Mouse (Mus musculus) urinary bladder, postnatal 36 days (tissue): ENCODE data around the gene Smyd3.

Experiments
- DNase-seq, 2 experiments: peaks; one replicate each; pipeline ENCODE4 v3.0.0; 2022; ENCODE audit warnings: low spot score in 2 of 2, mixed read lengths in 1 of 2

Gene Smyd3

DNA sequence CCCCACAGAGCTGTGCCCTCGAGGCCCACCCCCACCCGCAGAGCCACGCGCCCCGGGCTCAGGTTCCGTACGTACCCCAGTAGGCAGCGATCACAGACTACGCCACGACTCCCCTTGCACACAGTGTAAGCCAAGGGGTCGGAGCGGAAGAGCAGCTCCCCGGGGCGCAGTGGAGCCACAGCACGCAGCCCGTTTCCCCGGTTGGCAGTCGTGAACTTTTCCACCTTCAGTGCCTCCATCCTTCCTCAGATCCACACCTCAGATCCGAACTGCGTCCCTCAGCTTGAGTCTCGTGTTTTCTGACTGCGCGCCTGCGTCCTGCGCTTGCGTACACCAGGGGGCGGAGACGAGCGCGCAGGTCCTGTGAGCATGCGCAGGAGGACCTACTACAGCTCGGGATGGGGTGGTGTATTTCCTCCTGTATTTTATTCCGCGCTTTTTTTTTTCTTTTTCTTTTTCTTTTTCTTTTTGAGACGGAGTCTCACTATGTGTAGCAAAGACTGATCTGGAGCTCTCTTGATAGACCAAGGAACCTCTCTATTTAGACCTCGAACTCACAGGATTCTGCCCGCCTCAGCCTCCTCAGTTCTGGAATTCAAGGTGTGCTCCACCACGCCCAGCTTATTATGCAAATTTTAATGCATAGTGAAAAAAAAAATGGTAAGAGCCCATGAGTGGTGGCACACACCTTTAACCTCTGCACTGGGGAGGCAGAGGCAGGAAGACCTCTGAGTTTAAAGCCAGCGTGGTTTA, at the start of gene Smyd3:
Gene Smyd3 (minus strand): TSS at position 329 of the 753 bp plus-strand sequence.
- peak; percentile 69 to 83 for DNase-seq

- DNase-seq: no peak
Observed at GRCm38 (mm10) chr1:179567558-179567957, 49.7 kb upstream of the Smyd3 start.

GRCm38 (mm10) chr1:179563926-179564325, 46.1 kb upstream of the Smyd3 start:
- DNase-seq: no peak

DNA sequence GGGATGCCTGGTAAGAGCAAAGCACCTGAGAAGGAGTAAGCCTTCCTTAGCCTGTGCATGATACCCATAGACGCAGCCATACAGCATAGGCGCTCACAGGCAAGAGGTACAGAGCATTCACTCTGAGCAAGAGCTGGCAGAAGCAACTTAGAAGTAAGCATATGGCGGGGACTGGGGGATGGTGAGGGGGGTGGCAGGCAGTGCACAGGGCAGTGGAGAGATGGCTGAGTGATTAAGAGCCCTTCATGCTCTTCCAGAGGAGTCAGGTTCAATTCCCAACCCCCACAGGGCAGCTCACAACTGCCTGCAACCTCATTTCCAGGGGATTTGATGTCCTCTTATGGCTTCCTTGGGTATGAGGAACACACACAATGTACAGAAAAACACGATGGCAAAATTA, 45.4 kb upstream of the Smyd3 start:
- no peak for DNase-seq

- no peak for DNase-seq
Observed at GRCm38 (mm10) chr1:179560845-179561430, 43.1 kb upstream of the Smyd3 start.

DNA sequence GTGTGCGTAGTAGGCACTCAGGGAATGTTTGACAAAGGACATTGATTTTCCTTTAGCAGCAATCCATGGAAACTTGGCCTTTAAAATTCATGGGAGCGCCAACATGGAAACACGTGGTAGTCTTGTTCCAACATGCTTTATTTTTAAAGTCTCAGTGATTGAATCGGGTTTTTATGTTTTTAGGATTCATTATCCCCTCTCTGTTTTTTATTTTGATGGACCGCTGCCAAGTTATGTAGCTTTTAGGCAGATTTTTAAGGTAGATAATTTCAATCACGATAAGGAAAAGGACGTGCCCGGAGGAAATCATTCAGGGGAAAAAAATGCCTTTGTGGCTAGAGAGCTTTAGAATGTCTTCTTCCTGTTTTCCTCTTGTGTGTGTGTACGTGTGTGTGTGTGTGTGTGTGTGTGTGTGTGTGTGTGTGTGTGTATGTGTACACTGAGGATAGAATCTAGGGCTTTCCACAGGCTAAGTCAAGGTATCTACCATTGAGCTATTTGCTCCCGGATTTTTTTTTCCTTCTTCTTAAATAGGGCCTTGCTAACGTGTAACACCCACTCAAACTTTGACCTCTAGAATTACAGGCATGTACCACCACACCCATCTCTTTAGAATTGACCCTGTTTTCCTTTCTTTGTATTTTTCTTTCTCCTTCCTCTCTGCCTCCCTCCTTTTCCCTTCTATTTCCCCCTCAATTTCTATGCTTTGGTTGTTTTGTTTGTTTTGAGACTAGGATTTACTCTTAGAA, 41.8 kb upstream of the Smyd3 start:
- no peak for DNase-seq

- no peak for DNase-seq
Observed at GRCm38 (mm10) chr1:179556921-179557320, 39.1 kb upstream of the Smyd3 start.

DNA sequence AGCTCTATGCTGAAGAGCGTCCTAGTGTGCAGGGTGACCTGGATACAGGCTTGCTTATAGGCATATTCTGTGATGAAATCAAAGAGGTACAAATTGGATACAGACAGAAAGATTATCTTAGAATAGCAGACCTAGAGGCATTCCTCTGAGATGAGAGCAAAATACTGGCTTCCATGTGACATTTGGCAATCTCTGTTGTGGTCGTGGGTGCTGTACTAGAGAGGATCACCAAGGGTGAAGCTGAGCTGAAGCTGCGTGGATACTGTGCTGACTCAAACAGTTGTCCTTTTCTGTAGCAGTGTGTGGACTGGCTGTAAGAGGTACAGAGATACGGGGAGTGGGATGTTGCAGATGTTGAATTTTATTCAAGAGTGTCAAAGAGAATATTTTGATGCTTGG, 36.1 kb upstream of the Smyd3 start:
- DNase-seq: no peak

GRCm38 (mm10) chr1:179553197-179553948, 35.5 kb upstream of the Smyd3 start:
- DNase-seq: no peak

- no peak for DNase-seq
Observed at GRCm38 (mm10) chr1:179552751-179553150, 34.9 kb upstream of the Smyd3 start.

DNA sequence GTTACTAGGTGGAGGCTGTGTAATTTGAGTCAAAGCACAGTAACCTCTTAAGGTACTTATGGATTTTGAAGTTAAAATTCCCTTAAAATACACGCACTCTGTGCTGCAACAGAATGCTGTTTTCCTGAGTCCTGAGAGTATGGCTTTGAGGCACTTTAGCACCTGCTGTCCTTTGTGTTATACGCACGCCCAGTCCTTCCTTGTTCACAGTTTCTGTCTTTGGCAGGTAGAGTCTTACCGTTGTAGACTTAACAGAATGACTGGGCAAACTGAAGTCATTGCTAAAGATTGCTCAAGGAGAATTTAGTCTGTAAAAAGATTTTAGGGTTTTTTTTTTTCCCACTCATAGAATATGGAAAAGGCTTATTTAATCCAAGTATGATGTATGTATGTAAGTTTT, 34.1 kb upstream of the Smyd3 start:
- no peak for DNase-seq

DNA sequence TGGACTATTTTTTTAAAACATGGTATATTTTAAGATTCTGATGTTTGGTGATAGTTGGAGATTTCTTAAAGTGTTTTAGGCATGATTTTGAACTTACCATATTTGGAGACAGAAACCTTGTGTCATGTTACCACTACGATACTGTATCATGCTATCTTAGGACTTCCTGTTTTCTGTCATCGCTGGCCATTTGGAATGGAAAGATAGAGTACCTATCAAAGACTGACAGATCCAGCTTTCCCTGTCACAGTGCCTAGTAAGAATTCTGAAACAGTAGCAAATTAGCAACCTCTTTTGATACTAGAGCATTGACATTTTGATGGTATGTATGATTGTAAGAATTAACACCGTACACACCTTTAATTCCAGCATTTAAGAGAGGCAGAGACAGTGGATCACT, 33.5 kb upstream of the Smyd3 start:
- DNase-seq: no peak

- DNase-seq: no peak
Observed at GRCm38 (mm10) chr1:179548996-179549752, 31.3 kb upstream of the Smyd3 start.

DNA sequence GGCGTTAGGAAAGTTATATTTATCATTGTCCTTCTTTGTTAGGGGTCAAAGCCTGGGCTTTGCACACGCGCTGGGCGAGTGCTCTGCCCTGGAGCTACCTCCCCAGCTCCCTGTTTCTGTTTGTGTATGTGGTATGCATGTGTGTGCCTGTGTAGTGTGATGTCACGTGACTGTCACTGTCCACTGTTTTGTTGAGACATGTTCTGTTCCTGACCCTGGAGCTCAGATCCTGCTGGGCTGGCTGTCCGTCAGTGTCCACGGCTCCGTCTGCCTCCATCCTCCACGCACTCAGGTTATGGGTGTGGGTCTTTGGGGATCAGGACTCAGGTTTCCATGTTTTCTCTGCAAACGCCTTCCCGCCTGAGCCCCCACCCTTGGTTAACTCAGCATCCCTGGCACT, 30.4 kb upstream of the Smyd3 start:
- no peak for DNase-seq

DNA sequence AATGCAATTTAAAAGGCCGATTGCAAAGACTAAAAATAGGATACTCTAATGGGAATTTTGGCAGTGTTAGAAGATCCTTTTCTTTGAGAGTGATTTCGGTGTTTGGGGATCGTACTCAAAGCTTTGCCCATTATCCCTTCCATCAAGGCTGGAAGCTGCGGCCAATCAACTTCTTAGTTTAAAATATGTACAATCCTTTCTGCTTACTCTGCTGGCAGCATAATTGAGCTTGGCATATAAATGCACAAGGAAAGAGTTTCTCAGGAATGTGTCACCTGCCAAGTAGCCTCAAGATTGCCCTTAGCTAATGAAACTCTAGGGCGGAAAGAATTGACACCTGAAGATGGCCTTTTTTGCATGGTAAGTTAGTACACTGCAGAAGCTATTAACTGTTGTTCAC, 29.3 kb upstream of the Smyd3 start:
- no peak for DNase-seq

- no peak for DNase-seq
Observed at GRCm38 (mm10) chr1:179546551-179546917, 28.7 kb upstream of the Smyd3 start.

DNA sequence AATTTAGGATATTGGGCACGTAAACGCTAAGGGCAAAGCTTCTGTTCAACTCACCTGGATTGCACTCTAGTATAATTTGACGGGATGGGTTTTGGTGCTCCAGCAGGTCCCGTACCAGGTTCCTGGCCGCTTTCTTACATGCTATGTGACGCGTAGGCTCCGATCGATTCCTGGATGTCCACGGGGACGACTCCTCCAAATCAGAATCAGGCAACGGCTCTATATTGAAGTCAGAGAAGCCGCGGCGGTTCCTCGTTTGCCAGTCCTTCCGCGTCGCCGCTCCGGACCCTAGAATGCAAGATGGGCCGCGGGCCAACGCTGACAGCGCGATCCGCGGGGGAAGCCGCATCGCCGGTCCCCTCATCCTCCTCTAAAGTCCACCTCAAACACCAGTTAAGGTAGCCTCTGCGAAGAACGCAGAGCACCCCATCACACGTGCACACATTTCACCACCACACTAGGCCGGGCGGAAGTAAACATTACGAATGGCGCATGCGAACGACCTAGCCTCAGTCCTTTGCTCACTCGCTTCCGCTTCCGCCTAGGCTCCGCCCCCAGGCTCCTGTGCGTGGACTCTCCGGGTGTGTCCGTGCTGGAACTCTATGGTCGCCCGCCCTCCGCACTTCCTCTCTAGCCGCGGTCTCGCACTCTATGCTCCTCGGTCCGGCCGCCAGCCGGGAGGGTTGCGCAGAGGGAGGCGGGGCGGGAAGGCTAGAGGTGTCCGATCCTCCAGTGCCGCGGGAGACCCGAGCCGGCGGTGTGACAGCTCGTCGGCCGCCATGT, 28.1 kb upstream of the Smyd3 start, which contains the start of the genes Tfb2m and Cnst:
Gene Tfb2m (minus strand): TSS at position 500 of the 783 bp plus-strand sequence.
Gene Cnst (plus strand): TSS at position 603 of the 783 bp plus-strand sequence.
- DNase-seq: peak; percentile 99

- DNase-seq: no peak
Observed at GRCm38 (mm10) chr1:179541502-179541901, 23.7 kb upstream of the Smyd3 start.

DNA sequence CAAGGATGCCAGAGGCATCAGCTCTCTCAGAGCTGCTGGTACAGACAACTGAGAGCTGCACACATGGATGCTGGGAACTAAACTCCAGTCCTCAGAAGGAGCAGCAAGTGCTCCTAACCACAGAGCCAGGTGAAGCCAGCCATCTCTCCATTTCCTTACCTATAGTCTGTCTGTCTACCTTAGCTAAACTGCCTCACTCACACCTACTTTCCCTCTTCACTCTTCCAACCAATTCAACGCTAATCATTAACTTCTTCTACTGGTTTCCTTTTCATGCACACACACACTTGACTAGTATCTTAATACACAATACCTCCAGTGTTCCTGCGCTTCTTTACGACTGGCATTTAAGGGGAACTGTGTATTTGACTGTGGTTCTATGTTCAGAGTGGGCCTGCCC, 22.0 kb upstream of the Smyd3 start:
- no peak for DNase-seq

- no peak for DNase-seq
Observed at GRCm38 (mm10) chr1:179539054-179539453, 21.2 kb upstream of the Smyd3 start.
